Mouse (Mus musculus) midbrain, postnatal 0 days (tissue): ENCODE measurements around the gene Tnpo2. TPM values are rescaled to one million over a fixed set of nuclear protein-coding genes. Genes with fewer than 3 reads are reported as not detected.

ENCODE experiments used
- ATAC-seq: fragments of 200-750 bp; cut with Nextera tagmentation; 2 replicates; pipeline ENCODE4 v1.8.0; 2017; ENCODE audit warnings: moderate number of reproducible peaks, mild to moderate bottlenecking, moderate TSS enrichment, moderate library complexity; ENCODE audit not compliant: low FRiP score
- DNase-seq: peaks from one replicate; pipeline ENCODE4 v3.0.0-alpha.2; 2015; ENCODE audit warnings: low spot score
- H3K27ac ChIP-seq: fragments of 300-500 bp; sonication (generic); 2 replicates; pipeline ENCODE4 v1.5.1; 2014; ENCODE audit warnings: low read depth, mild to moderate bottlenecking, low read length, mixed read lengths
- H3K27me3 ChIP-seq: fragments of 300-500 bp; sonication (generic); 2 replicates; pipeline ENCODE4 v1.6.1; 2014; ENCODE audit warnings: low read length, control low read depth, mixed read lengths; ENCODE audit not compliant: insufficient read depth
- H3K36me3 ChIP-seq: fragments of 300-500 bp; sonication (generic); 2 replicates; pipeline ENCODE4 v1.6.1; 2014; ENCODE audit warnings: low read length, control low read depth, mixed read lengths; ENCODE audit not compliant: insufficient read depth
- H3K4me1 ChIP-seq: fragments of 300-500 bp; sonication (generic); 2 replicates; pipeline ENCODE4 v1.6.1; 2014; ENCODE audit warnings: mild to moderate bottlenecking, control low read depth, antibody characterized with exemption, low read length, mixed read lengths; ENCODE audit not compliant: insufficient read depth
- H3K4me2 ChIP-seq: fragments of 300-500 bp; sonication (generic); 2 replicates; pipeline ENCODE4 v1.6.1; 2014; ENCODE audit warnings: low read depth, mild to moderate bottlenecking, low read length, mixed read lengths; ENCODE audit not compliant: poor library complexity, severe bottlenecking
- H3K4me3 ChIP-seq: fragments of 300-500 bp; sonication (generic); 2 replicates; pipeline ENCODE4 v1.5.1; 2014; ENCODE audit warnings: low read depth, mild to moderate bottlenecking, low read length, moderate library complexity
- H3K9ac ChIP-seq: fragments of 300-500 bp; sonication (generic); replicated peaks from 2 replicates; pipeline ENCODE4 v1.6.1; 2014; ENCODE audit warnings: mild to moderate bottlenecking, low read length, moderate library complexity, mixed read lengths; ENCODE audit not compliant: poor library complexity, severe bottlenecking
- H3K9me3 ChIP-seq: fragments of 300-500 bp; sonication (generic); 2 replicates; pipeline ENCODE4 v1.6.1; 2016; ENCODE audit warnings: low read length, control low read depth
- CTCF ChIP-seq: IDR thresholded peaks from 2 replicates; pipeline ENCODE4 v1.5.1; 2016; ENCODE audit warnings: antibody characterized with exemption, mild to moderate bottlenecking
- WGBS: fragments of 180-500 bp; shearing (Covaris S2); extraction: QIAGEN DNeasy Blood & Tissue Kit; methylation state at CpG from one replicate; pipeline ENCODE4 v1.1.7; 2014; 5-methylcytosine and 5-hydroxymethylcytosine counted together
- polyA plus RNA-seq: library from polyadenylated mRNA; unstranded; fragments of >200 nt; fragmentation: Nextera tagmentation; extraction: Ambion mirVana; gene quantifications from 2 replicates; pipeline ENCODE4 v1.2.1, GENCODE M21; 2015
- total RNA-seq: library from RNA; depleted of rRNA; stranded (reverse); fragments of >200 nt; gene quantifications from 2 replicates; pipeline ENCODE4 v1.2.3, GENCODE M21; 2014

Gene Tnpo2
- total and polyA plus RNA-seq, 2 experiments from 2014 or later: 53.5 to 174 TPM

- no peaks in the 10 kb centered on the region for H3K9me3 ChIP-seq
- no peak for ATAC-seq
- peaks cover 22% of the 10 kb centered on the region for H3K36me3 ChIP-seq
- no peak overlapping the region for H3K27ac ChIP-seq
- peak overlapping the region; percentile 92; the same call in 1 of the 2 replicates for H3K4me2 ChIP-seq
- H3K27me3 ChIP-seq: no peaks in the 10 kb centered on the region
- 99% methylated on average over 3 of the region's 3 CpGs for WGBS
- peaks cover 11% of the 10 kb centered on the region for H3K4me1 ChIP-seq
- no peak overlapping the region for H3K9ac ChIP-seq
- DNase-seq: no peak
- no peak for TF ChIP-seq CTCF
- peak overlapping the region; percentile 98; the same call in 1 of the 2 replicates for H3K4me3 ChIP-seq
Observed at GRCm38 (mm10) chr8:85023846-85024245, 12.9 kb upstream of the Tnpo2 start.

- Histone ChIP-seq H3K9ac (peak within 1 kb of the TSS; percentile 77), H3K4me3 (peak within 1 kb of the TSS; percentile 98), H3K4me1 (peaks cover 11% of the 10 kb centered on the region), H3K9me3 (no peaks in the 10 kb centered on the region), H3K27me3 (no peaks in the 10 kb centered on the region), H3K27ac (peak within 1 kb of the TSS; percentile 59; the same call in 1 of the 2 replicates), H3K4me2 (peak within 1 kb of the TSS; percentile 92), H3K36me3 (peaks cover 15% of the 10 kb centered on the region)
- TF ChIP-seq CTCF: no peak
- 8% methylated on average over 30 of the region's 30 CpGs for WGBS
- DNase-seq: peak; percentile 96
- peak; percentile 90 for ATAC-seq
Observed at GRCm38 (mm10) chr8:85025098-85025932, 11.4 kb upstream of the Tnpo2 start, which contains the start of gene Asna1. Gene Asna1, minus strand, starts transcription at chr8:85025281.

GRCm38 (mm10) chr8:85026670-85027515 lies 9.8 kb upstream of the Tnpo2 start, which contains the start of gene Trir:
Gene Trir, plus strand, starts transcription at chr8:85026823.
- WGBS: under 1% methylated on average over 70 of the region's 75 CpGs

GRCm38 (mm10) chr8:85027516-85027855 lies 9.2 kb upstream of the Tnpo2 start:
- Histone ChIP-seq H3K4me2 (peak overlapping the region; percentile 92), H3K4me3 (peak overlapping the region; percentile 98), H3K4me1 (peaks cover 11% of the 10 kb centered on the region), H3K27ac (peak overlapping the region; percentile 94), H3K27me3 (no peaks in the 10 kb centered on the region), H3K9ac (peak overlapping the region; percentile 99), H3K36me3 (peaks cover 26% of the 10 kb centered on the region), H3K9me3 (no peaks in the 10 kb centered on the region)
- 1% methylated on average over 13 of the region's 13 CpGs for WGBS
- TF ChIP-seq CTCF: no peak
- ATAC-seq (no peak), DNase-seq (no peak)

More at GRCm38 (mm10) chr8:85026670-85027515, 9.8 kb upstream of the Tnpo2 start, which contains the start of gene Trir:
- Histone ChIP-seq H3K9ac (peak within 1 kb of the TSS; percentile 99), H3K27me3 (no peaks in the 10 kb centered on the region), H3K4me2 (peak within 1 kb of the TSS; percentile 92), H3K9me3 (no peaks in the 10 kb centered on the region), H3K36me3 (peaks cover 27% of the 10 kb centered on the region), H3K4me1 (peaks cover 11% of the 10 kb centered on the region), H3K27ac (peak within 1 kb of the TSS; percentile 94), H3K4me3 (peak within 1 kb of the TSS; percentile 98)
- peak; percentile 74 for ATAC-seq
- peak; percentile 98 for DNase-seq
- no peak for TF ChIP-seq CTCF

- H3K36me3 ChIP-seq: peaks cover 26% of the 10 kb centered on the region
- WGBS: 19% methylated on average over 2 of the region's 2 CpGs
- H3K4me1 ChIP-seq: peaks cover 11% of the 10 kb centered on the region
- no peaks in the 10 kb centered on the region for H3K9me3 ChIP-seq
- DNase-seq (peak; percentile 31), ATAC-seq (no peak)
- TF ChIP-seq CTCF: peak; percentile 58
- H3K27me3 ChIP-seq: no peaks in the 10 kb centered on the region
- peak overlapping the region; percentile 92 for H3K4me2 ChIP-seq
- H3K4me3 ChIP-seq: peak overlapping the region; percentile 98
- peak overlapping the region; percentile 99 for H3K9ac ChIP-seq
- H3K27ac ChIP-seq: 0 out of 2 replicates have a peak overlapping the region, but pooled peaks have one; percentile 18
Observed at GRCm38 (mm10) chr8:85027922-85028321, 8.8 kb upstream of the Tnpo2 start.
